Mouse (Mus musculus): ENCODE data around the gene Pank2. TPM values are rescaled to one million over a fixed set of nuclear protein-coding genes. Genes with fewer than 3 reads are reported as not detected.

Gene Pank2
- polyA plus RNA-seq, 1 experiment from 2014 or later, result 17.2 TPM

GRCm38 (mm10) chr2:131328981-131329380, 66.7 kb downstream of the Pank2 start:
- DNase-seq (no peak), ATAC-seq (peak; percentile 67)
- Histone ChIP-seq H3K9ac (replicated peaks) (no peak overlapping the region), H3K36me3 (replicated peaks; ENCODE audit: insufficient read depth, low read length) (no peaks in the 10 kb centered on the region), H3K4me2 (ENCODE audit: low read depth, low read length) (no peak overlapping the region), H3K27ac (ENCODE audit: low read depth) (no peak overlapping the region), H3K4me1 (ENCODE audit: insufficient read depth) (no peaks in the 10 kb centered on the region), H3K9me3 (ENCODE audit: low read length) (no peaks in the 10 kb centered on the region), H3K27me3 (ENCODE audit: insufficient read depth, low read length) (no peaks in the 10 kb centered on the region), H3K4me3 (ENCODE audit: low read depth, low read length) (no peak overlapping the region)
- no peak for TF ChIP-seq CTCF (IDR thresholded peaks at IDR 0.05; ENCODE audit: low read depth)
- TF ChIP-seq EP300 (IDR thresholded peaks at IDR 0.05; ENCODE audit: low read depth), result no peak
- 50% methylated on average over 1 of the region's 1 CpGs for WGBS (ENCODE audit: insufficient replicate concordance)

- ATAC-seq (peak; percentile 73), DNase-seq (peak; percentile 16)
- TF ChIP-seq EP300 (IDR thresholded peaks at IDR 0.05; ENCODE audit: low read depth), result peak; percentile 29; the same call in 1 of the 2 replicates
- no peak for TF ChIP-seq CTCF (IDR thresholded peaks at IDR 0.05; ENCODE audit: low read depth)
- H3K9me3 ChIP-seq (ENCODE audit: low read length), result no peaks in the 10 kb centered on the region
- no peaks in the 10 kb centered on the region for H3K4me1 ChIP-seq (ENCODE audit: insufficient read depth)
- no peak overlapping the region for H3K9ac ChIP-seq (replicated peaks)
- H3K27ac ChIP-seq (ENCODE audit: low read depth), result peak overlapping the region; percentile 58
- 70% methylated on average over 3 of the region's 3 CpGs for WGBS (ENCODE audit: insufficient replicate concordance)
- no peaks in the 10 kb centered on the region for H3K27me3 ChIP-seq (ENCODE audit: insufficient read depth, low read length)
- H3K4me3 ChIP-seq (ENCODE audit: low read depth, low read length), result no peak overlapping the region
- no peak overlapping the region for H3K4me2 ChIP-seq (ENCODE audit: low read depth, low read length)
- no peaks in the 10 kb centered on the region for H3K36me3 ChIP-seq (replicated peaks; ENCODE audit: insufficient read depth, low read length)
Measured at GRCm38 (mm10) chr2:131330548-131330947, 68.3 kb downstream of the Pank2 start.

DNA sequence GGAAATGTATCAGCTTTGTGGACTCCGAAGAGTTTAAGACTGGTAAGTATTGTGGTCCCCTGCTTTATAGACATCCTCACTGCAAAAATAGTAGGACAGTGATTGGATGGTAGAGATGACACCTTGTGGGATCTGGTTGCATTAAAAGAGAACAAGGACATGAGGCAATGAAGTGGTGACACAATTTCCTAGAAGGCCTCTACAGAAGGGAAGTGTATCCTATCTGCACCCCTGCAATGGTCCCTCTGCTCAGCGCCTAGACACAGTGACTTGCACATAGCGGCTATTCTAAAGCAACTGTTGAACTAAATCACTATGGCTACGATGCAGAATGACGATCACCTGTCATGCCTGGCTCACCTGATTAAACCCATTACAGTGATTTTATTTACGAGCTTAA, 75.3 kb downstream of the Pank2 start:
- no peaks in the 10 kb centered on the region for H3K4me1 ChIP-seq (ENCODE audit: insufficient read depth)
- no peak overlapping the region for H3K4me2 ChIP-seq (ENCODE audit: low read depth, low read length)
- H3K27me3 ChIP-seq (ENCODE audit: insufficient read depth, low read length), result no peaks in the 10 kb centered on the region
- WGBS (ENCODE audit: insufficient replicate concordance), result 61% methylated on average over 6 of the region's 6 CpGs
- DNase-seq (peak; percentile 21), ATAC-seq (0 out of 2 replicates have a peak, but pooled peaks have one; percentile 19)
- no peaks in the 10 kb centered on the region for H3K9me3 ChIP-seq (ENCODE audit: low read length)
- no peaks in the 10 kb centered on the region for H3K36me3 ChIP-seq (replicated peaks; ENCODE audit: insufficient read depth, low read length)
- H3K9ac ChIP-seq (replicated peaks), result no peak overlapping the region
- TF ChIP-seq CTCF (IDR thresholded peaks at IDR 0.05; ENCODE audit: low read depth), result no peak
- no peak for TF ChIP-seq EP300 (IDR thresholded peaks at IDR 0.05; ENCODE audit: low read depth)
- H3K27ac ChIP-seq (ENCODE audit: low read depth), result no peak overlapping the region
- no peak overlapping the region for H3K4me3 ChIP-seq (ENCODE audit: low read depth, low read length)

DNA sequence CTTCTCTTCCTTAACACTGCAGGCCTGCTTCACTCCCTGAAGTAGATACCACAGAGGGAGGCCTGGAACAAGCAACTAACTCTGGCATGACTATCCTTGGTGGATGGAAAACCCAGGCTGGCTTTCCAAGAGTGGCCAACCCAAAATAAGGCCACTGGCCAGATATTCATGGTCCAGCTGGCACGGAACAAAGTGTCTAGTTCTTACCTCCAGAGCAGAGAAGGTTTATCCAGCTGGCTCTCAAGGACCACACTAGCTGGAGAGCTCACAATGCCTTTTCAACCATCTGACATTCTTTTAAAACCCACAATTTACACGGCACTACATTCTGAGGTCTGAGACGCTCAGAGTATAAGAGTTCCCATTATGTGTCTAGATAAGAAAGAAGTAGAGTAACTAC, 82.2 kb downstream of the Pank2 start:
- no peak overlapping the region for H3K27ac ChIP-seq (ENCODE audit: low read depth)
- no peaks in the 10 kb centered on the region for H3K4me1 ChIP-seq (ENCODE audit: insufficient read depth)
- TF ChIP-seq EP300 (IDR thresholded peaks at IDR 0.05; ENCODE audit: low read depth), result no peak
- no peak for TF ChIP-seq CTCF (IDR thresholded peaks at IDR 0.05; ENCODE audit: low read depth)
- ATAC-seq (no peak), DNase-seq (no peak)
- H3K4me3 ChIP-seq (ENCODE audit: low read depth, low read length), result no peak overlapping the region
- no peak overlapping the region for H3K4me2 ChIP-seq (ENCODE audit: low read depth, low read length)
- no peaks in the 10 kb centered on the region for H3K27me3 ChIP-seq (ENCODE audit: insufficient read depth, low read length)
- WGBS (ENCODE audit: insufficient replicate concordance), result 75% methylated on average over 3 of the region's 3 CpGs
- H3K9ac ChIP-seq (replicated peaks), result no peak overlapping the region
- no peaks in the 10 kb centered on the region for H3K36me3 ChIP-seq (replicated peaks; ENCODE audit: insufficient read depth, low read length)
- H3K9me3 ChIP-seq (ENCODE audit: low read length), result no peaks in the 10 kb centered on the region

DNA sequence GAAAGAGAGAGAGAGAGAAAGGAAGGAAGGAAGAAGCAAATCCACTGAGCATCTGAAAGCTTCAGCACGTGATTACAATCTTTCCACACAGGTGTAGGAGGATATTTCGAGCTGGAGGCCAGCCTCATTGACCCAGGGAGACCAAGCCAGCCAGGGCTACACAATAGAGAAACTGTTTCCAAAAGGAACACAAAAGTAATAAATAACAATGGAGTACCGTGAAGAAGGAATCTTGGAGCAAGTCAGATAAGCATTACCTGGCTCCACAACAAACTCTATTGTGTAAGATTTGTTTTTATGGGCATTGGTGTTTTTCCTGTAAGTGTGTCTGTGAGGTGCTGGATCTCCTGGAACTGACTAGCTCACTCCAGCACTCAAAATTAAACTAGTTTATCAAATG, 83.3 kb downstream of the Pank2 start:
- Histone ChIP-seq H3K4me2 (ENCODE audit: low read depth, low read length) (no peak overlapping the region), H3K9me3 (ENCODE audit: low read length) (no peaks in the 10 kb centered on the region), H3K36me3 (replicated peaks; ENCODE audit: insufficient read depth, low read length) (no peaks in the 10 kb centered on the region), H3K4me1 (ENCODE audit: insufficient read depth) (no peaks in the 10 kb centered on the region), H3K27me3 (ENCODE audit: insufficient read depth, low read length) (no peaks in the 10 kb centered on the region), H3K4me3 (ENCODE audit: low read depth, low read length) (no peak overlapping the region), H3K9ac (replicated peaks) (no peak overlapping the region), H3K27ac (ENCODE audit: low read depth) (no peak overlapping the region)
- DNase-seq (no peak), ATAC-seq (no peak)
- TF ChIP-seq CTCF (IDR thresholded peaks at IDR 0.05; ENCODE audit: low read depth) (no peak), EP300 (IDR thresholded peaks at IDR 0.05; ENCODE audit: low read depth) (no peak)
- 54% methylated on average over 3 of the region's 3 CpGs for WGBS (ENCODE audit: insufficient replicate concordance)

Small RNA genes within 50 kb of the gene (microRNA-seq; reads per million reads assigned to microRNA genes)
- gene Mir103-2, result 65.3 reads per million, percentile 39 among the genes with 10 or more reads in this experiment

Other genes with a start within 250 kb of the Pank2 start
- 0.07 and 0.26 TPM in 2 replicates for gene Gfra4, start 219.4 kb upstream of the Pank2 start, polyA plus RNA-seq (2015; fragmentation: Nextera tagmentation; extraction: Ambion mirVana)
- gene Adam33, start 198.7 kb upstream of the Pank2 start, polyA plus RNA-seq (2015; fragmentation: Nextera tagmentation; extraction: Ambion mirVana), result 1.2 TPM in 2 replicates
- 1.9 and 2.0 TPM in 2 replicates for gene Siglec1, start 175.7 kb upstream of the Pank2 start, polyA plus RNA-seq (2015; fragmentation: Nextera tagmentation; extraction: Ambion mirVana)
- gene Hspa12b, start 135.2 kb upstream of the Pank2 start, polyA plus RNA-seq (2015; fragmentation: Nextera tagmentation; extraction: Ambion mirVana), result 0.65 and 0.67 TPM in 2 replicates
- gene Gm11037, start 129.0 kb upstream of the Pank2 start, polyA plus RNA-seq (2015; fragmentation: Nextera tagmentation; extraction: Ambion mirVana), result not detected in 2 replicates
- 58.1 and 61.6 TPM in 2 replicates for gene 1700037H04Rik, start 102.4 kb upstream of the Pank2 start, polyA plus RNA-seq (2015; fragmentation: Nextera tagmentation; extraction: Ambion mirVana)
- 4.2 and 4.8 TPM in 2 replicates for gene Cenpb, start 82.4 kb upstream of the Pank2 start, polyA plus RNA-seq (2015; fragmentation: Nextera tagmentation; extraction: Ambion mirVana)
- gene Cdc25b, start 75.5 kb upstream of the Pank2 start, polyA plus RNA-seq (2015; fragmentation: Nextera tagmentation; extraction: Ambion mirVana), result 67.6 and 77.7 TPM in 2 replicates
- gene Spef1, start 75.2 kb upstream of the Pank2 start, polyA plus RNA-seq (2015; fragmentation: Nextera tagmentation; extraction: Ambion mirVana), result 0.59 and 0.65 TPM in 2 replicates
- gene Ap5s1, start 55.4 kb upstream of the Pank2 start, polyA plus RNA-seq (2015; fragmentation: Nextera tagmentation; extraction: Ambion mirVana), result 19.5 TPM in 2 replicates
- 21.2 and 22.1 TPM in 2 replicates for gene Mavs, start 28.4 kb upstream of the Pank2 start, polyA plus RNA-seq (2015; fragmentation: Nextera tagmentation; extraction: Ambion mirVana)
- 0.50 and 0.94 TPM in 2 replicates for gene Rnf24, start 90.4 kb downstream of the Pank2 start, polyA plus RNA-seq (2015; fragmentation: Nextera tagmentation; extraction: Ambion mirVana)
- gene Smox, start 229.0 kb downstream of the Pank2 start, polyA plus RNA-seq (2015; fragmentation: Nextera tagmentation; extraction: Ambion mirVana), result 56.7 and 60.8 TPM in 2 replicates

Measured in liver, postnatal 0 days (tissue).